Mouse (Mus musculus) heart, postnatal 0 days (tissue): ENCODE data around the gene Madcam1.

Experiments
- CTCF ChIP-seq: IDR thresholded peaks from 2 replicates; pipeline ENCODE4 v1.5.1; 2016; ENCODE audit warnings: antibody characterized with exemption, control low read depth, low read depth
- EP300 ChIP-seq: IDR thresholded peaks from 2 replicates; pipeline ENCODE4 v1.6.1; 2016; ENCODE audit warnings: antibody characterized with exemption, low read depth

DNA sequence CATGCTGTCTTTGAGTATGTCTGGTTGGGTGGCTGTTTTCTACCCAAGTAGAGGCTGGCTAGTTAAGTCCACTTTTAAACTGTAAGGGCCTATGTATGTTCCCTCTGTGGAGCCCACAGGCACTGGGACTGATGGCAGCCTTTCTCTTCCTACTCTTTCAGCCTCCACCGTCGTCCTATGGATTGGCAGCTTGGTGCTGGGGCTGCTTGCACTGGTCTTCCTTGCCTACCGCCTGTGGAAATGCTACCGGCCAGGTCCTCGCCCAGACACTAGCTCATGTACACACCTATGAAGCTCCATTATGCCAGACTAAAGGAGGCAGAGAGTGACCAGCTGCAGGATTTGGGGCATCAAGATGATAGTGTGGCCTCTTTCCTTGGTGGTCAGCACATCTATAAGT, 3.7 kb downstream of the Madcam1 start:
- TF ChIP-seq CTCF, result no peak
- TF ChIP-seq EP300, result no peak
